Mouse (Mus musculus): ENCODE measurements around the gene Snrk. TPM values are rescaled to one million over a fixed set of nuclear protein-coding genes. Genes with fewer than 3 reads are reported as not detected.

The Snrk gene
- 31.2 and 33.7 TPM in 2 replicates for polyA plus RNA-seq (2012)

DNA sequence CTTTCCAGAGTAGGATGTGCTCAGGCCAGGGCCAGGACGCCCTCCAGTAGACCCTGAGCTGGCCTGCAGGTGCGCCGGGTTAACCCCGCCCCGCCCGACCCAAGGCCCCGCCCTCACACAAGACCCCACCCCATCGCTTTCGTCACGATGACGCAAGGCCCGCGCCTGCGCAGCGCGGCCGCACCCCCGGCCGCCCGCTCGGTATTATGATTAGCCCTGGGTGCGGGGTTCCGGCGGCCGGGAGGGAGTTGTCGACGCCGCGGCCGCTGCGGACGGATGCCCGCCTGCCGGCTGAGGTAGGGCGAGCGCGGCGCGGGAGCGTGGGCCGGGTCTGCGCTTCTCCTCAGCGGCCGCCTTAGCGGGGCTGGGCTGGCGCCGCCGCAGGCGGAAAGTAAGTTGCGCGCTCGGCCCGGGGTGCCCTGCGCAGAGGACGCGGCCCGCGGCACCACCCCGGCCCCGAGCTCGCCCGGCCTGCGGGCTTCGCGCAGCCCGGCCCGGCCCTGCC lies at the start of gene Snrk:
Gene Snrk (plus strand): TSS at position 155 of the 505 bp plus-strand sequence.
- TF ChIP-seq GATA1 (IDR thresholded peaks at IDR 0.05; ENCODE audit: low read length) = no peak

DNA sequence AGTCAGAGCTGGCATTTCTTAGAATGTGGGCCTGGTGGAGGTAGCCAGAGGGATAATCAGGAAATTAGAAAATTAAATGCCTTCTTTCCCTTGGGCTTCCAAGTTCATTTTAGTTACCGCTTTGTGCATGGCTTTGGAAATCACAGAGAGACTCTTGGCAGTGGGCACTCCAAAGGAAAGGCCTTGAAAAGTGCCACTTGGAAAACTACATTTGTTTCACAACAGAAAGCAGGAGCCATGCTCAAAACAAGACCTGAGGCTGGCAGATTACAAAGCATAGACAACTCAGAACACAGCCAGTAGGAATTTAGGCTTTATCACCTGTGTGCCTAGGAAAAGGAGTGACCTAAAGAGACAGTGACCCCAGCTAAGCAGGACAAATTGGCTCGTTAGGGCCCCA lies 49.4 kb upstream of the Snrk start:
- TF ChIP-seq GATA1 (IDR thresholded peaks at IDR 0.05; ENCODE audit: low read length) = no peak

DNA sequence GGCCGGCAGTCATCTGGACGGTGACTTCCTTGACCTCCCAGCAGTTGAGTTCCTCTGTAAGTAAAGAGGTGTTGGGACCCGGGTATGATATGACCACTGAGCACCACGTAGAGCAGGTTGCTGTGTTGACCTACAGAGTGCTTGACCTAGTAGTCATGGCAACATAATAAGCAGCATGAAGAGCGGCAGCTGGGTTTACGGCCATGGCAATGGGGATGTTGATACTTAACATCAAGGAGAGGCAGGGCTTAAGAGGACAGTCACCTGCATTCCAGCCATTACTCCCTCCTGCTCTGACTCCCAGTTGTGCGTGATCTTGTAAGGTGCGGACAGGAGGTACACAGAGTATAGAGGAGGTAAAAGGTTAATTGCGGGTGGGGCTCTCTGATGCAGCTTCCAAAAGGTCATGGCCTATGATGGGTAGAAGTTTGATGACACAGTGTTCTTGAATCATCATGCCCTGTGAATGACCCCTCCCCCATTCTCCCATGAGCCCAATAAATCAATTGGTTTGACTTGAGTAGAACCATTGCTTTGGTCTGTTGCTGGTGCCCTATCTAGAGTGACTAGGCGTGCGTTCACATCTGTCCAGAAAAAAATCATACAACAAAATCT lies 47.4 kb upstream of the Snrk start:
- TF ChIP-seq GATA1 (IDR thresholded peaks at IDR 0.05; ENCODE audit: low read length) = no peak

DNA sequence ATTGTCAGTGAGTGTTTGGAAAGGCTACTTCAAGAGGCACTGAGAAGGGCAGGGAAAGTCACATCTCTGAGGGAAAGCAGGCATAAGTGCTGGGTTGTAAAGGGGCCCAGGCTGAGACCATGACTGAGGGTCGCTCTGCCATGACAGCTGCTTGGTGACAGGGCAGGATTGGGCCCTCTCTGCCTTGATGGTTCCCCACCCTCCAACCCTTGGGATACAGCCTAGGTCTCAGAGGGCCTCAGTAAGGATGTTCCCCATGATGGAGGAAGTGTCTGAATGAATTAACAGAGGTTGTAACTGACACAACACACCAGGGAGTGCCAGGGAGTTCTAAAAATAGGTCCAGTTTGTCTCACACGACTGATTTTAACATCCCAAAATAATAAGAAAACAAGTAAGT lies 43.1 kb upstream of the Snrk start:
- TF ChIP-seq GATA1 (IDR thresholded peaks at IDR 0.05; ENCODE audit: low read length) = no peak

DNA sequence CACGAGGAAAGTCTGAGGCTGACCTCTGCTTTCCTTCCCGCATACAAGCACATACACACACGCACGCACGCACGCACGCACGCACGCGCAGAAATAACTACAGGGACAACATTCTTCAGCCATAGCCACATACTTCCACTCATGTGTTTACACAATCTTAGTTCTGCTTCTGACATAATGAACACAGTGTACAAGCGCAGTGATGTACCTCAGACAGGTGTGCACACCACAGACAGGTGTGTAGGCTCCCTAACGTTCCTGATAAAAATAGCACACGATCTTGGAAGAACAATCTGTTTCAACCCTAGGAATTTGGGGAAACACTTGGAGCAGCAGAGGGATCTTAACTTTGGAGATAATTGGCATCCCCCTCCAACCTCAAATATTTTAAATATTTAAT lies 42.5 kb upstream of the Snrk start:
- no peak for TF ChIP-seq GATA1 (IDR thresholded peaks at IDR 0.05; ENCODE audit: low read length)

DNA sequence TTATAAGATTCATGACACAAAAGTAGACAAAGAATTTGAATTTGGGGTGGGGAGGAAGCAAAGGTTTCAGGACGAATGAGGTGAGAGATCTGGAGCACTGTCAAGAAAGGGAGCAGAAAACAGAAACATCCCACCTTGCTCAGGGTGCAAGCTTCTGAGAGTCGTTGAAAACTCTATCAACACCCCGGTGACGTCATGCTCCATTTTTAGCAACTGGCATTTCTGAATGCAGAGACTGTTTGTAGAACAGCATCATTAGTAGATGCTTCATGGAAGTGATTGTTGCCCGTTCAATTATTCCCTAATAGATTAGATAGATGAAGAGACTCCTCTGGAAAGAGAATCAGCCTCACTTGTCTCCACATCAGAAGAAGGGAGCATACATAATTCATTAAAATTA lies 38.6 kb upstream of the Snrk start:
- no peak for TF ChIP-seq GATA1 (IDR thresholded peaks at IDR 0.05; ENCODE audit: low read length)

DNA sequence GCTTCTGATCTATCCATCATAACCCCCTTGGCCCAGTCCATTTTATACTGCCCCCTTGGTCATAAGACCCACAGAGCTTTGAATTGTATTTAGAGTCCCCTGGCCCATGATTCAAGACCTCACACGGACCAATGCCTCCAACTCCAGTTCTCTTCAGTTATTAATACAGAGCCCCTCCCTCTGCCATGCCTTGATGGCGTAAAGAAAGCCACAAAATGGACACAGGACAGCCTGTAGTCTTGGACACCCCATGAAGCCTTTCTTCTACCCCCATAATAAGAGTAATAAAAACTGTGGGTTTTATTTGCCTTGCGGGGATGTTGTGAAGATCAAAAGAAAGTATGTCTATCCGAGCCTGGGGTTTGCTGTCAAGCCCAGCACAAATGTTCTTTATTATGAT lies 33.4 kb upstream of the Snrk start:
- TF ChIP-seq GATA1 (IDR thresholded peaks at IDR 0.05; ENCODE audit: low read length) = no peak

DNA sequence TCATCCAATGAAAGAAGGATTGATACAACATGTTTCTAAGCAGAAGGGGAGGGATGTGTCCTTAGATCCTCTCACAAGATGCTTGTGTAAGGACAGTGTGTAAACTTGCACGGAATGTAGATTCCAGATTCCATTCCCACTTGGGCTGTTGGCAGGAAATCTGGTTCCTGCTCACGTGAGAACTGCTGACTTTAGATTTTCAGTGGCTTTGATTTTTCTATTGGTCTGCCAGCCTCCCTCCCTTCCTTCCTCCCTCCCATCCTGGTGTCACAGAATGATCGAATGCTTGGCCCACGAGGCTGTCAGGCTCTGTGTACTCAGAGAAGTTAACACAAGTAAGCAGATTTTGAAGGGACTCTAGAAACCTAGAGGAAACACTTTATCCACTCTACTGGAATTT lies 32.9 kb upstream of the Snrk start:
- TF ChIP-seq GATA1 (IDR thresholded peaks at IDR 0.05; ENCODE audit: low read length) = no peak

DNA sequence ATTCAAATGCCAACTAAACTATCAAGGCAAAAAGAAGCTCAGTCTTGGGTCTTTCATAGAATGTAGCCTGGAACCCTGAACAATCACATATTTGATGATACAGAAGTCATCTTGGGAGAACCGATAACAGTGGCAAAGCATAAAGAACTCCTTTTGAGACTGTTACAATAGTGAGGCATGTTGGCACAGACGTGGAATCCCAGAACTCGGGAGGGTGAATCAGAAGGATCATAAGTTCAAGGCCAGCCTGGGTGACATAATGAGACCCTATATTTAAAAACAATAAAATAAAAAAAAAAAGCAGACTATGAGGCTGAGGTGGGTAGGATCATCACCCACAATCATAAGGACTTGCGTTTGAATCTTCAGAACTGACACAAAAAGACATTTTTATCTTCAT lies 32.4 kb upstream of the Snrk start:
- TF ChIP-seq GATA1 (IDR thresholded peaks at IDR 0.05; ENCODE audit: low read length) = no peak

DNA sequence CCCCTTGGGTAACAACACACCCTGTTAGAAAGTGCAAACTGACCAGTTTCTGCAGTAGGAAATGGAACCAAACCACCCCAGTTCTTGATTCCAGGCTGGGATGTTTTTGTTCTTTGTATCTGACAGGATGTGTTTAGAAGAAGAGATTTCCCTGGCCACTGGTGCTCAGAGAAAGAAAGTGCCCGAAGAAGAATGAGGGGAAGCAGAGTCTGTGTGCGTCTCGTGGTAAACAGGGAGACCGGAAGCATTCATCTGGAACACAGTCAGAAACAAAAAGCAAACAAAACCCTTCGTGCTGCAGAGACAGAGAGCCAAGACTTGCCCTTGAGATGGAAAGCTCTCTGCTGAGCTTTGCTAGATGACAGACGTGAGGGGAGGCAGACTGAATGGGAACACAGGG lies 32.0 kb upstream of the Snrk start:
- TF ChIP-seq GATA1 (IDR thresholded peaks at IDR 0.05; ENCODE audit: low read length) = no peak

DNA sequence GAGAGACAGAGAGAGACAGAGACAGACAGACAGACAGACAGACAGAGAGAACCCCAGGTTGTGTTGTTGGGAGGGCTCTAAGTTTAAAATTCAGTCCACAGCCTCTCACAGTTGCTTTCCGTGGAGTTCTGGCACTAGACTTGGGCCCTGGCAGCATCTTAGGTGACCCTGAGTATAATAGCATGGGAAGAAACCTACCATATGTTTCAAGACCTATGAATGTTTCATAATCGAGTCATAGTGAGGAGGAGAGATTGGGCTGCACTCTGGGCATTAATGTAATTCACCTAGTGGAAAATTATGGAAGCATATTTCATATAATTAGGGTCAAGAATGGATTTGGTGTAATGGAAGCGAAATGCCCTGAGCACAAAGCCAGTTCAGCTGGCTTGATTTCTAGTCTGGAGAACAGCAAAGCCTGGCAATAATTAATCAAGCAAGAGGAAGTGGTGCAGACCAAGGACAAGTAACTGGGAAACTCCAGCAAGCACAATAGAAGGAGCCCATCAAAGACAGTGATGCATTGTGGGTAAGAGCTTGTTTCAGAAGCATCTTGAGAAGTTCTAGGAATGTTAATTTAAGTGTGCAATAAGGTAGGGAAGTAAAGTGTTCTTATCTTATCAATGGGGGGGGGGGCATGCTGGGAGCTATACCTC lies 31.4 kb upstream of the Snrk start:
- TF ChIP-seq GATA1 (IDR thresholded peaks at IDR 0.05; ENCODE audit: low read length) = no peak

DNA sequence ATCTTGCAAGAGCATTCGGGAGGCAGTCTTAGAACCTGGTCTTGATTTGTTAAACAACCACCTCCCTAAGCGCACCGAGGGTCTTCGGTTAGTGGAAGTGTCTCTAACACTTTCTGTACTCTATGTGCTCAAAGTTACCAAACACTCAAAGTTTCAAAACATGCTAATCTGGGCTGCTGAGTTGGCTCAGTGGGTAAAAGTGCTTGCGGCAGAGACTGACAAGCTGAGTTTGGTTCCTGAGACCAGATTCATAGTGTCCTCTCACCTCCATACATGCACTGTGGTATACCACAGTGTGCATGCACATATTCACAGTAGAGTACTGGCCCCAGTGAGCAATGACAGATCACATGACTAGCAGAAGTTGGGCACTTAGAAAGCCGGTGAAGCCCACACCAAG lies 30.0 kb upstream of the Snrk start:
- TF ChIP-seq GATA1 (IDR thresholded peaks at IDR 0.05; ENCODE audit: low read length) = no peak

DNA sequence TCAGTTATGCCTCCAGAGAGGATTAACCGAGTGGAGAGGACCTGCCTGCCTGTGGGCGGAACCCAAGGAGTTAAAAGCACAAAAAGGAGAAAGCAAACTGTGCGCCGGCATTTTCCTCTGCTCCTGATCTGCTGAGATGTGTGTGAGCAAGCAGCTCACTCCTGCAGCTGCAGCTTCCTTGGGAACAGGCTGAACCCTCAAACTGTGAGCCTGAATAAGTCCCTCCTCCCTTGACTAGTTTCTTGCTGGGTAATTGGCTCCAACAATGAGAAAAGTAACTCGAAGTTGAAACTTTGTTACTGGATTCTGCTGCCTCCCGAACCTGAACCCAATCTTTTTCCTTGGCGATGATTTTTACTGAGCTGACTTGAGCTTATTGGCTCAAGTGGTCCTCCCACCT lies 25.9 kb upstream of the Snrk start:
- TF ChIP-seq GATA1 (IDR thresholded peaks at IDR 0.05; ENCODE audit: low read length) = no peak

DNA sequence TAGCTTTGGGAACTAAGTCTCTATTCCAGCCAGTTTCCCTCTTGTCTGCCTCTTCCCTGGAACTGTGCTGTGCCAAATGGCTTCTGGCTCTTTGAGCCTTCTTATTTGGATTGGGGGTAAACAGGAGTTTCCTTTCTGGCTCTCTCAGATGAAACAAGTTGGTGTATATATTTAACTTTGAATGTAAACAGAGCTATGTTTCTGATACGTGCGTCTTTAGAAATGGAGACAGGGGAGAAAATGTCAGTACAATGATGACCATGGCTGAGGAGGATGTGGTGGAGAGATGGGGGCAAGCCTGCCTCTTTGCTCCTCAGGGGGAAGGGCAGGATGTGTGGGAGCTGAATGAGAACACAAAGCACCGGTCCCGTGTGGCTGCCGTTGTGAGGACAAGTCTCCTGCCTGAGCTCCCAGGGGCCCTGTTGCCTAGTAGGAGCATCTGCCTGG lies 25.3 kb upstream of the Snrk start:
- TF ChIP-seq GATA1 (IDR thresholded peaks at IDR 0.05; ENCODE audit: low read length) = no peak

DNA sequence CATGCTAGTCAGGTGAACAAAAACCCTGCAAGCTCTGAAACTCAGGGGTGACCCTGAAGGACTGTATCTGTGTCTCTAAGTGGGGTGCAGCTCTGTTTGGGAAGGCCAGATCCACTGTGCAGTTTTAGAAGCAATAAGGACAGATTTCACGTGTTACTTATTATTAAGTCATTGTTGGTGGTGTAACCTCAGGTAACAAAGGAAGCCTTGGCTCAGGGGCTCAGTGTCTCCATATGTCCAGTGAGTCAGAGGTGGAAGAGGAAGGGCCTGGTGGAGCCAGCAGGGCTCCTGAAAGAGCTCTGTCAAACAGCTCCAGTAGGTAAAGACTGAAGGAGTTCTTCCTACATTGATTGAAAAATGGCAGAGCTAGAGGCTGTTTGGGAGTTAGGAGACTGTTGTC lies 22.9 kb upstream of the Snrk start:
- no peak for TF ChIP-seq GATA1 (IDR thresholded peaks at IDR 0.05; ENCODE audit: low read length)

DNA sequence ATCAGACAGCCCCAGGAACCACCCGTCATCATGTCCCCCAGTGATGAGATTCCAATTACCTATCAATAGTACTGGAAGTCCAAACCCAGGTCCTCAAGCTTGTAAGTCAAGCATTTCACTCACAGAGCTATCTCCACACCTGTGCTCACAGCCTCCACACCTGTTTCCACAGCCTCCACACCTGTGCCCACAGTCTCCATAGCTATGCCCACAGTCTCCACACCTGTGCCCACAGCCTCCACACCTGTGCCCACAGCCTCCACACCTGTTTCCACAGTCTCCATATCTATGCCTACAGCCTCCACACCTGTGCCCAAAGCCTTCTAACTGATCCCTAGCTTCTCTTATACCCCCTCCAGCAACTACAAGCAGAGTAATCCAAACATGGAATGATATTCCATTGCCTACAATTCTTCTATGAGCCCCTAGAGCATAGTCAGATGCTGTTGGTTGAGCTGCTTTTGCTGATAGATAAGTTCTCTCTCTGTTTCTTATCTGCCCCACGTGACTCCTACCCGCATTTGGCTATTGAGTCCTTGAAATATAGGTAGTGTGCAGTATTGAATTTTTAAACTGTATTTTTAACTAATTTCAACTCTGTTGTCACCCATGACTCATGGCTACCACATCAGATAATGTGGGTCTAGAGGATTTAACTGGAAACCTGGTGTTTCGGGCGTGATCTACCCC lies 20.1 kb upstream of the Snrk start:
- no peak for TF ChIP-seq GATA1 (IDR thresholded peaks at IDR 0.05; ENCODE audit: low read length)

DNA sequence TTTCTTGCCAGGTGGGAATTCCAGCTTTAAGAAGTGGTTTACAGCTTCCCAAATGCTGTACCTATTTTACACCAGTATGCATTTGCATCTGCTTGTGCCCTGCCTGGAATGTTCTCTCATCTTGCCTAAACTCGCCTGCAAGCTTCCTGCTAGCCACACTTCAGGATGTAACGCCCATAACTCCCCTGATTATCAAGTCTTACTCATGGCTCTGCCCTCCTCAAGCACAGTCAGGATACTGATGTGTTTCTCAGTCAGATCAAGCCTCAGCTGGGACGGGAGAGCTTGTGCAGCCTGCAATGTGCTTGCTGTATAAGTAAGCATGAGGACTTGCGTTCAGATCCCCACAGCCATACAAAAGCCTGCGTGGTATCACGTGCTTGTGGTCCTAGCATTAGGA lies 19.5 kb upstream of the Snrk start:
- no peak for TF ChIP-seq GATA1 (IDR thresholded peaks at IDR 0.05; ENCODE audit: low read length)

Measured in G1E-ER4 (cell line).